Mouse (Mus musculus) myocyte (in vitro differentiated cells): ENCODE data around the gene Gm48551.

ENCODE experiments used
- POLR2A ChIP-seq: IDR thresholded peaks from one replicate; pipeline ENCODE4 v1.6.1; 2011; ENCODE audit warnings: low read depth, mild to moderate bottlenecking, control low read depth, moderate library complexity; ENCODE audit not compliant: insufficient read length
- POLR2AphosphoS2 ChIP-seq: IDR thresholded peaks from one replicate; pipeline ENCODE4 v1.6.1; 2011; ENCODE audit warnings: low read depth, control low read depth; ENCODE audit not compliant: insufficient read length

DNA sequence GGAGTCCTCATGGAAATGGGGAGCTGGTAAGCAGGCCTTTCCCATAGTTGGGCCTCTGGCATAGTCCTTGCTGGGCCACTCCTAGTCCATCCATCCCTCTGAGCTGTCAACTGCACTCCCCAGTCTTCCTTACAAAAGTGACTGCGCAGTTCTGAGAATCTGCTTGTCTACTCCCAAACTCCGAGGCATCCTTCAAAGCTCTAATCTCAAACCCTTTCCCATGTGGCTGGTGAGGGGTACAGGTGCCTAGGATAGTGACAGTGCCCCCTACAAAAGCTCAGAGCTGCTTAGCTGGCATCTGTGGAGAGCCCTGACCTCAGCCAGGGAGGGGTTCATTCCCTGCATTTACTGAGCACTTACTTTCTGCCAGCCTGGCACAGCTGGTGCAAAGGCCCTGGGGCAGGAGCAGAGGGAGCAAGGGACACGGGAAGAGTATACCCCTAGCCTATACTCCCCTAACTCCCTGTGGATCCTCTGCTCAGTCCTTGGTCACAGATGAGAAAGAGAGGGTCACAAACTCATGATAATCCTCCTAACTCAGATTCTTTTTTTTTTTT, 38.5 kb downstream of the Gm48551 start:
- TF ChIP-seq POLR2A (no peak), POLR2AphosphoS2 (no peak)
